Mouse (Mus musculus) v-Abl transformed pro-B cells (cell line): Measurements from ENCODE around the gene Hypm.

Source experiments
- in situ Hi-C, 2 experiments: fragments of 400-800 bp; cut with MboI; formaldehyde crosslinking; loops; one replicate each; pipeline ENCODE4 v1.15.1; 2025; ENCODE audit not compliant: unreplicated experiment in 2 of 2

Gene Hypm

GRCm38 (mm10) chrX:9846628-9847027 lies at the start of gene Hypm:
Gene Hypm (plus strand): TSS chrX:9846928.
- in situ Hi-C loops, result no loop called here

GRCm38 (mm10) chrX:9810101-9810500 lies 36.6 kb upstream of the Hypm start:
- in situ Hi-C loops, result no loop called here

- in situ Hi-C loops, result no loop called here
Observed at GRCm38 (mm10) chrX:9812469-9812868, 34.3 kb upstream of the Hypm start.

GRCm38 (mm10) chrX:9834779-9835178 lies 11.9 kb upstream of the Hypm start:
- in situ Hi-C loops, result no loop called here

GRCm38 (mm10) chrX:9849403-9849802 lies 2.7 kb downstream of the Hypm start, which contains the start of gene H2al3:
Gene H2al3 (plus strand): TSS chrX:9849703.
- in situ Hi-C loops, result no loop called here

GRCm38 (mm10) chrX:9861859-9862258 lies 15.1 kb downstream of the Hypm start:
- in situ Hi-C loops, result no loop called here

- in situ Hi-C loops, result no loop called here
Observed at GRCm38 (mm10) chrX:9875519-9875918, 28.8 kb downstream of the Hypm start.

- in situ Hi-C loops, result no loop called here
Observed at GRCm38 (mm10) chrX:9885322-9885721, 38.6 kb downstream of the Hypm start, which contains the start of gene Sytl5. Gene Sytl5 (plus strand): TSS chrX:9885622.
